30 mouse cellular contexts compared by ENCODE assay signal in the genomic region with DNA sequence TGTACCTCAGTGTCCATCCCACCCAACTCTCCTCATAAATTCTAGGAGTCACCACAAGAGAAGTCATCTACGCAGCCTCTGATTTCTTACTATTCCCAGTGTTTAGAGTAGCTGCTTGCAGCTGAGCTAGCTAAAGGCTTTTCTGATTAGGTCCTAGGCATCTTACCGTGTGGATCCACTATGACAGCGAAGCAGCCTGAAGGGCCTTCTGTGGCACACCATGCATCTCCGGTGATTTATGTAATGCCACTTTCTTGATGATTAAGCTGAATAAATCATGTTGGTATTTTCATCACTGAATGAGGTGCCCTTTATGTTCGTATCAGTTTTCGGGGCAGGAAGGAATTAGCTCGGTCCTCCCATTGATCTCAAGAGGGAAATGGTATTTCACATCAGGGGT.
A peak's percentile ranks its signal among the peaks of the same experiment; 100 is the strongest.
DNase-seq lines count a peak whose midpoint lies in the region; ATAC-seq lines count a peak whose summit lies in the region.
"Had no signal": no experiment of that assay in that cellular context is flagged by ENCODE, and none has a peak within 500 bp of the region (broad histone marks: within the 10 kb centered on the region; RNA-seq: fewer than 3 reads in every experiment).

No protein-coding gene starts in this region.

- no peaks in the 10 kb centered on the region for H3K36me3 ChIP-seq in kidney, embryonic 14.5 days (ENCODE audit: control insufficient read depth, insufficient read depth, low read length)
- no peaks in the 10 kb centered on the region for H3K36me3 ChIP-seq in neural tube, embryonic 11.5 days (ENCODE audit: control insufficient read depth, insufficient read depth, low read length)
- H3K36me3 ChIP-seq: embryonic facial prominence, embryonic 10.5 days; embryonic facial prominence, embryonic 13.5 days; forebrain, embryonic 12.5 days; forebrain, embryonic 15.5 days; G1E; heart, embryonic 12.5 days; heart, embryonic 15.5 days; hindbrain, embryonic 10.5 days; hindbrain, embryonic 13.5 days had no signal

- no peaks in the 10 kb centered on the region for H3K9me3 ChIP-seq in kidney, embryonic 14.5 days (ENCODE audit: control insufficient read depth, low read length)
- no peaks in the 10 kb centered on the region for H3K9me3 ChIP-seq in neural tube, embryonic 11.5 days (ENCODE audit: control insufficient read depth, low read length)
- H3K9me3 ChIP-seq: embryonic facial prominence, embryonic 10.5 days; embryonic facial prominence, embryonic 13.5 days; forebrain, embryonic 12.5 days; forebrain, embryonic 15.5 days; G1E; heart, embryonic 12.5 days; heart, embryonic 15.5 days; hindbrain, embryonic 10.5 days; hindbrain, embryonic 13.5 days had no signal

- no peaks in the 10 kb centered on the region for H3K4me1 ChIP-seq in kidney, embryonic 14.5 days (ENCODE audit: control insufficient read depth, insufficient read depth, low read length)
- H3K4me1 ChIP-seq in neural tube, embryonic 11.5 days (ENCODE audit: control insufficient read depth, insufficient read depth, low read length): no peaks in the 10 kb centered on the region
- H3K4me1 ChIP-seq: embryonic facial prominence, embryonic 10.5 days; embryonic facial prominence, embryonic 13.5 days; forebrain, embryonic 12.5 days; forebrain, embryonic 15.5 days; heart, embryonic 12.5 days; heart, embryonic 15.5 days; hindbrain, embryonic 10.5 days; hindbrain, embryonic 13.5 days had no signal

- no peak overlapping the region for H3K4me2 ChIP-seq in kidney, embryonic 14.5 days (replicated peaks; ENCODE audit: low read depth, low read length)
- H3K4me2 ChIP-seq in neural tube, embryonic 11.5 days (ENCODE audit: low read depth): no peak overlapping the region
- H3K4me2 ChIP-seq: embryonic facial prominence, embryonic 13.5 days; forebrain, embryonic 12.5 days; forebrain, embryonic 15.5 days; heart, embryonic 12.5 days; heart, embryonic 15.5 days; hindbrain, embryonic 13.5 days had no signal

- no peak overlapping the region for H3K27ac ChIP-seq in kidney, embryonic 14.5 days (ENCODE audit: low read depth, low read length)
- H3K27ac ChIP-seq in neural tube, embryonic 11.5 days (ENCODE audit: low read depth, low read length): no peak overlapping the region
- H3K27ac ChIP-seq: embryonic facial prominence, embryonic 10.5 days; embryonic facial prominence, embryonic 13.5 days; forebrain, embryonic 12.5 days; forebrain, embryonic 15.5 days; heart, embryonic 15.5 days; hindbrain, embryonic 10.5 days; hindbrain, embryonic 13.5 days had no signal

- H3K4me3 ChIP-seq in kidney, embryonic 14.5 days (ENCODE audit: low read length): no peak overlapping the region
- H3K4me3 ChIP-seq in neural tube, embryonic 11.5 days (ENCODE audit: low read depth, low read length): no peak overlapping the region
- H3K4me3 ChIP-seq: embryonic facial prominence, embryonic 10.5 days; embryonic facial prominence, embryonic 13.5 days; erythroblast, embryonic 14.5 days; forebrain, embryonic 12.5 days; forebrain, embryonic 15.5 days; heart, embryonic 12.5 days; heart, embryonic 15.5 days; hindbrain, embryonic 10.5 days; hindbrain, embryonic 13.5 days had no signal

- peak; percentile 66; the same call in 1 of the 2 replicates for ATAC-seq in kidney, embryonic 14.5 days (ENCODE audit: low FRiP score, low TSS enrichment)
- 0 out of 2 replicates have a peak, but pooled peaks have one; percentile 36 for ATAC-seq in neural tube, embryonic 11.5 days (ENCODE audit: insufficient read depth, low FRiP score, low TSS enrichment)
- ATAC-seq: forebrain, embryonic 15.5 days; hindbrain, embryonic 16.5 days; Patski had no signal

- H3K27me3 ChIP-seq in kidney, embryonic 14.5 days (ENCODE audit: control insufficient read depth, insufficient read depth, low read length): no peaks in the 10 kb centered on the region
- no peaks in the 10 kb centered on the region for H3K27me3 ChIP-seq in neural tube, embryonic 11.5 days (ENCODE audit: control insufficient read depth, insufficient read depth, low read length)
- H3K27me3 ChIP-seq: CH12.LX; embryonic facial prominence, embryonic 13.5 days; forebrain, embryonic 12.5 days; forebrain, embryonic 15.5 days; heart, embryonic 12.5 days; heart, embryonic 15.5 days; hindbrain, embryonic 13.5 days; Patski had no signal

- no peak overlapping the region for H3K9ac ChIP-seq in kidney, embryonic 14.5 days (ENCODE audit: low read depth, low read length)
- no peak overlapping the region for H3K9ac ChIP-seq in neural tube, embryonic 11.5 days (ENCODE audit: low read length)
- H3K9ac ChIP-seq: embryonic facial prominence, embryonic 13.5 days; forebrain, embryonic 12.5 days; forebrain, embryonic 15.5 days; heart, embryonic 12.5 days; heart, embryonic 15.5 days; hindbrain, embryonic 13.5 days had no signal

- WGBS in kidney, embryonic 14.5 days: 33% methylated on average over 7 of the region's 7 CpGs
- 46% methylated on average over 7 of the region's 7 CpGs for WGBS in neural tube, embryonic 11.5 days

- DNase-seq in kidney, postnatal 36 days: no peak
- DNase-seq in neural tube, embryonic 11.5 days (ENCODE audit: low spot score): no peak
- no peak for DNase-seq in neural tube, embryonic 10.5 days (ENCODE audit: extremely low spot score, low spot score)
- DNase-seq in embryo, embryonic 11 days: peak; percentile 2
- DNase-seq in adrenal gland, postnatal 36 days: no peak
- DNase-seq in right cerebral cortex, adult 2 months (ENCODE audit: low spot score in 2 of 2): no peak
- DNase-seq: adrenal gland, postnatal 10 days; B cell, adult 2 months; cerebellum, adult 11 months; cerebellum, adult 2 months; cerebellum, adult 9-11 months; cerebellum, postnatal 25 days; gastrocnemius, postnatal 25 days; heart, adult 18-20 months; heart, postnatal 10 days; heart, postnatal 36 days had no signal
